Mouse (Mus musculus): ENCODE data around the gene Rgs8. TPM values are rescaled to one million over a fixed set of nuclear protein-coding genes. Genes with fewer than 3 reads are reported as not detected.

Gene Rgs8
- polyA plus RNA-seq, 1 experiment from 2014 or later, result 0.65 TPM

DNA sequence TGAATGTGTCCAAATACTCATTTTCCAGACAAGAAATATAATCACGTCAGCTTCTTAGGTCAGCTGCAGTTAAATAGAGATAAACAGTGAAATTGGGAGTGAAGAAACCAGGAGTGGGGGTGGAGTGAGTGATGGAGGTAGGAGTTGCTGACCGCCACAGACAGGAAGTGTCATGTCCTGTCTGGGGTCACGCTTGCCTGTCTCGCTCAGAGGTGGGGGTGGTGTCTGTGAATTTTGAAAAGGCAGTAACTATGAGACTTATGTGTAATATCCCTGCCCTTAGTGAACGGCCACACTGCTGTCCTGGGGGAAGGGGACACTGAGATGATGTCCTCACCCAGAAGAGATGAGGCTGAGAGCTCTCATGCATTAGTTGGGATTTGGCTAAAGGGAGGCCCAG, 56.6 kb downstream of the Rgs8 start:
- no peak overlapping the region for H3K9ac ChIP-seq
- no peak overlapping the region for H3K4me2 ChIP-seq
- H3K4me3 ChIP-seq, result no peak overlapping the region
- H3K27me3 ChIP-seq, result no peaks in the 10 kb centered on the region
- H3K27ac ChIP-seq, result no peak overlapping the region
- ATAC-seq (ENCODE audit: insufficient number of reproducible peaks, insufficient read depth, low FRiP score, low TSS enrichment, low read depth), result no peak
- no peaks in the 10 kb centered on the region for H3K36me3 ChIP-seq
- no peaks in the 10 kb centered on the region for H3K9me3 ChIP-seq
- peaks cover 17% of the 10 kb centered on the region for H3K4me1 ChIP-seq
- 49% methylated on average over 5 of the region's 5 CpGs for WGBS

DNA sequence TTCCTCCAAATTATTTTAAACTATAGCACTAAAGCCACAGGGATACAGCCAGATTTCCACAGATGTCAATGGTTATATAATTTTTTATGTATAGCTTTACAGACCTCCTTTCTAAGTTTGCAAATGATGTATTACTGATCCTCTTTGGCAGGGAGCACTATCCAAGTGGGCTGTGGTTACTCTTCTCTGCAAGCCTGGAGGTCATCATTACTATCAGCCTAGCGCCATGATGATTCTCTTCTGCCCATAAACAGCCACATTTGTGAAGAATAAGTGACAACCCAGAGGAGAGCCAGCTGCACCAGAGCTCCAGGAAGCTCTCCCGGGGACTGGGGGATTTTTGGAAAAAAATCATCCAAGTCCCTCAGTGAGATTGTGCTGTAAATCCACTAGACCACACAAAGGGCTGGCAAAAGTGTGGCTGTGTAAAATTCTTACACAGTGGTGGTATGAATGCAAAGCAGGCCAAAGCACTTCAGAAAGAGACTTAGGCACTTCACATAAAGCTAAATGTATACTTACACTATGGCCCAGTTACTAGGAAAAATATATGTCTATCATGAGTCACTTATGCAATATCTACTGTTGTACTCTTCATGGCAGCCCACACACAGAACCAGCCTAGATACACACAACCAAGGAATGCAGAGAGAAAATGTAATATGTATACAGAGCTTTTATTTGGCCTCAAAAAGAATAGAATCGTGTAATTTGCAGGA, 58.9 kb downstream of the Rgs8 start:
- Histone ChIP-seq H3K9me3 (no peaks in the 10 kb centered on the region), H3K27me3 (no peaks in the 10 kb centered on the region), H3K36me3 (no peaks in the 10 kb centered on the region), H3K4me3 (no peak overlapping the region), H3K4me1 (peaks cover 7% of the 10 kb centered on the region; the same call in 1 of the 2 replicates), H3K9ac (no peak overlapping the region), H3K27ac (no peak overlapping the region), H3K4me2 (no peak overlapping the region)
- ATAC-seq (ENCODE audit: insufficient number of reproducible peaks, insufficient read depth, low FRiP score, low TSS enrichment, low read depth), result no peak
- WGBS, result 63% methylated on average over 3 of the region's 3 CpGs

DNA sequence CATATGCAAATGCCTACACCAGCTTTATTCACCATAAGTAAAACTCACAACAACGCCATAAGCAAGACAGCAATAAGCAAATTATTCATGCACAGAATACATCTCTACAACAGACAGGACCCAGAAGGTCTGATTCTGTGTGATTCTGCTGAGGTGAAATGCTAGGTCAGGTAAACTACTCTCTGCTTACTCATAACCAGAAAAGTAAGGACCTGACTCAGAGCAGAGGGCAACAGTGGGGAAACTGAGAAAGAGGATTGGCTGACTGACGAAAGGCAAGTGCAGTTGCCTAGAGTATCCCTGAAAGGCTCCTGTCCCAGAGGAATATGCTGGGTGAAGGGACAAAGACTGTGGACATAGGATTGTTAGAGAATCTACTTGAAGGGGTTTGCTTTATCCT, 59.8 kb downstream of the Rgs8 start:
- no peak overlapping the region for H3K4me2 ChIP-seq
- no peak for ATAC-seq (ENCODE audit: insufficient number of reproducible peaks, insufficient read depth, low FRiP score, low TSS enrichment, low read depth)
- WGBS, result 90% methylated on average over 2 of the region's 2 CpGs
- no peaks in the 10 kb centered on the region for H3K27me3 ChIP-seq
- H3K36me3 ChIP-seq, result no peaks in the 10 kb centered on the region
- peaks cover 7% of the 10 kb centered on the region; the same call in 1 of the 2 replicates for H3K4me1 ChIP-seq
- H3K9ac ChIP-seq, result no peak overlapping the region
- H3K27ac ChIP-seq, result no peak overlapping the region
- no peaks in the 10 kb centered on the region for H3K9me3 ChIP-seq
- no peak overlapping the region for H3K4me3 ChIP-seq

DNA sequence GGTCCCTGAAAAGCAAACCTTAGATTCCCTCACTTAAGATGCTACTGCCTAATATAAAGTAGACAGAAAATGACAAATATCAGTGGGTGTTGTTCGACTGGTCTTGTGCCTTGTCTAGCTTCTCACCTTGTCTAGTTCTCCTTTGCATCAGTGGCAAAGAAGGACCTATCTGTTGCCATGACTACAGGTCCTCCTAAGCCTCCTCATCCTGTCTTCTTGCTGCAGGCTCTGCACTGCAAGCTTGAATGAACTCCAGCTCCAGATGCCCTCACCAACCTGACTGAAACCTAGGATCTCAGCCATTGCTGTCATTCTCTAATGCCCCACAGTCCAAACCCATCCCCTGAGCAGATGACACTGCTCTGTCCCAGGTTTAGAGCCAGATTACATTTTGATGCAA, 65.2 kb downstream of the Rgs8 start:
- Histone ChIP-seq H3K9me3 (no peaks in the 10 kb centered on the region), H3K4me3 (no peak overlapping the region), H3K4me2 (no peak overlapping the region), H3K27me3 (no peaks in the 10 kb centered on the region), H3K27ac (no peak overlapping the region), H3K9ac (no peak overlapping the region), H3K36me3 (no peaks in the 10 kb centered on the region), H3K4me1 (no peaks in the 10 kb centered on the region)
- ATAC-seq (ENCODE audit: insufficient number of reproducible peaks, insufficient read depth, low FRiP score, low TSS enrichment, low read depth), result no peak
- WGBS, result 85% methylated on average over 1 of the region's 1 CpGs

DNA sequence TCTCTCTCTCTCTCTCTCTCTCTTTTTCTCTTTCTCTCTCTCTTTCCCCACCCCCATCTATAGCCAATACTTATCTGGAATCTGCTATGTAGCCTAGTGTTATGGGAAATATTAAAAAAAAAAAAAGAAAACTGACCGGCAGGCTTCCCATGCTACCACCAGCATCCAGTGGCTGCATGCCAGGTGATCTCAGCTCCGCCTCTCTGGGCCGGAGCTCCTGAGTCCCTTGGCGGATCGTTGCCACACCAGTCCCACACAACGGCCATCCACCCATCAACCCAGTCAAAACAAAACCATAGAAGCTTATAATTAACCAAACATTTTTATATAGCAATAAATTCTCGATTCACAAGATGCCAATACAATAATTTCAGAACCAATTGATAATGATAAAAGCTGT, 68.1 kb downstream of the Rgs8 start:
- Histone ChIP-seq H3K4me2 (no peak overlapping the region), H3K4me1 (no peaks in the 10 kb centered on the region), H3K27ac (no peak overlapping the region), H3K4me3 (no peak overlapping the region), H3K9ac (no peak overlapping the region), H3K9me3 (no peaks in the 10 kb centered on the region), H3K27me3 (no peaks in the 10 kb centered on the region), H3K36me3 (no peaks in the 10 kb centered on the region)
- ATAC-seq (ENCODE audit: insufficient number of reproducible peaks, insufficient read depth, low FRiP score, low TSS enrichment, low read depth), result no peak
- WGBS, result 82% methylated on average over 7 of the region's 7 CpGs

DNA sequence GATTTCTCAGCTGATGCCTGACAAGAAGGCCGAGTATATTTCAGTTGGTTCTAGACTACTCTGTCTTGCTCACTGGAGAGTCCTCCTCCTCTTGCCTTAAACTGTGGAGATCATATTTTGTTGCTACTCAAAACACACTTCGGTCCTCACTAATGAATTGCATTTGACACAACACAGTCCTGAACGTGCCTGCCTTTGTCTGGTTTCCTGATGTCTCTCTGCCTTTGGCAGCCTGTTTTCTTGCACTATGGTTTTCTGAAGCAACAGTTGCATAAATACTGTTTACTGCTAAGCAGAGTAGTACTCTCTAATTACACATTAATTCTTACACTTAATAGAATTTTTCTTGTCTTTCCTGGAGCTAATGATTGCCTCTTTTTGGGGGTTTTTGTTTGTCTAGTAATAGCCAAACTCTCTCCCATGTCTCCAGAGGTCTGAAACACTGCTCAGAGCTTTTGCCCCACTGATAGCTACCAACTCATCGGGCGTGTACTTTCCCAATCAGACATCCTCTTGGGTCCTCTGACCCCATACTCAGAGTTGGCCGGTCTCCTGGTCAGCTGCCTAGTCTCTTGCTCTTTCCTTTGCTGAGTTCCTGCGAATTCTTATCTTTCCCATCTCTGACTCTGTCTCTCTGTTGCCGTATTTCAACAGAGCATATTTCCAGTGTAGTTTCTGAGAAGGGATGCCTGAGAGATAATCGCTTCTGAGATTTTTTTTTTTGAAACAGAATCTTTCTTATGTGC, 68.9 kb downstream of the Rgs8 start:
- H3K4me3 ChIP-seq, result no peak overlapping the region
- no peaks in the 10 kb centered on the region for H3K9me3 ChIP-seq
- no peak for ATAC-seq (ENCODE audit: insufficient number of reproducible peaks, insufficient read depth, low FRiP score, low TSS enrichment, low read depth)
- no peak overlapping the region for H3K9ac ChIP-seq
- H3K4me2 ChIP-seq, result no peak overlapping the region
- no peaks in the 10 kb centered on the region for H3K4me1 ChIP-seq
- H3K27me3 ChIP-seq, result no peaks in the 10 kb centered on the region
- no peak overlapping the region for H3K27ac ChIP-seq
- WGBS, result 76% methylated on average over 9 of the region's 9 CpGs
- no peaks in the 10 kb centered on the region for H3K36me3 ChIP-seq

DNA sequence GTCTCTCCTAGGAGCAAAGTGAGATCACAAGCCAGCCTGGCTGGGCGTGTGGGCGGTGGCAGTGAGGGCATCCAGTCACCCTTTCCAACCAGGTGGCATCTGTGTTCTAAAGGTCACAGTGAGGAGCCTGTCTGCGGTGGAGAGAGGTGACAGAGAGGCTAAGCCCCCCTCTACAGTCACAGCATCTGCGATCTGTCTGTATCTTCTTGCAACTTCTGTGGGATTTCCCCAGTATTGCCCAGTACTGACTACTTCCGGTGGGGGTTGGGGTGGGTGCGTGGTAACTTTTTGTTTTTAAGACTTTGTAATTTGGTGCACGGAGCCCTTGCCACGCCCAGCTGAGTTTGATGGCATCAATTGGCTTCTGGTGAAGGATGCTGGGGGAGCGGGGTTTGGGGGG, 70.6 kb downstream of the Rgs8 start:
- Histone ChIP-seq H3K27me3 (no peaks in the 10 kb centered on the region), H3K36me3 (no peaks in the 10 kb centered on the region), H3K4me2 (no peak overlapping the region), H3K4me1 (no peaks in the 10 kb centered on the region), H3K4me3 (no peak overlapping the region), H3K9me3 (no peaks in the 10 kb centered on the region), H3K27ac (no peak overlapping the region), H3K9ac (no peak overlapping the region)
- no peak for ATAC-seq (ENCODE audit: insufficient number of reproducible peaks, insufficient read depth, low FRiP score, low TSS enrichment, low read depth)
- 71% methylated on average over 9 of the region's 9 CpGs for WGBS

DNA sequence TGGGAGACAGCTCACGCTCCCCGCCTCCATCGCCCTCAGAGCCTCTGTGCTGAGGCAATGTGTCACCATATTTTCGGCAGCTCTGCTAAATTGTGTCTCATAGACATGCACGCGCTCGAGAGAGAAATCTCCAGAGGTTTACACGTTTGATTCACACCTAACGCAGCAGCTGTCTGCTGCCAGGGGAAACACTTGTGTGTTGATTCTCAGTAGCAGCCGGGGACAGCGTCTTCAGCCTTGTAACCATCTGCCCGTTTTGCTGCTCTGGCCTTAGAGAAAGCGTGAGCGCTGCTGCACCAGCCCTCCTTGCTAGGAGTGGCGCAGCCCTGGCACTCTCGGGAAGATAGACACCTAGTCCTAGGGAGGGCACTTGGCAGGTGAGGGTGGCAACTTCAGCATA, 73.8 kb downstream of the Rgs8 start:
- WGBS, result 87% methylated on average over 16 of the region's 16 CpGs
- Histone ChIP-seq H3K9me3 (no peaks in the 10 kb centered on the region), H3K27me3 (no peaks in the 10 kb centered on the region), H3K36me3 (no peaks in the 10 kb centered on the region), H3K4me1 (0 out of 2 replicates have a peak, but pooled peaks cover 3% of the 10 kb centered on the region), H3K4me3 (no peak overlapping the region), H3K27ac (no peak overlapping the region), H3K4me2 (no peak overlapping the region), H3K9ac (no peak overlapping the region)
- ATAC-seq (ENCODE audit: insufficient number of reproducible peaks, insufficient read depth, low FRiP score, low TSS enrichment, low read depth), result no peak

DNA sequence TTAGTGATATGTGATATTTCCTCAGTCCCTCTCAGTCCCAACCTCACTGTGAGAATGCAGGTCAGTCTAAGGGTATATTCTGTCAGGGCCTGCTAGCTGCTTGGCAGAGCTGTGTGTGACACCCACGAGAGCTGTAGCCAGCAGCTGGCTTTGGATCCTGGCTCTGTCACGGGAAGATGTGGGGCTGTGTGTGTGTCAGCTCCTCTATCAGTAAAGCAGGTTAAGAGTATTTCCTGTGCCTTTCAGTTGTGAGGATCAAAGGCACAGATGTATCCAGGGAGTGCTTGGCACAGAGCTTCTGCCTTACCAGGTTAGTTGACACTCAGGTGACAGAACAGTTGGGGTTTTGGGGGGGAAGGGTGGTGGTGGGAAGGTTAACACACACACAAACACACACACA, 77.0 kb downstream of the Rgs8 start:
- no peak overlapping the region for H3K9ac ChIP-seq
- H3K4me2 ChIP-seq, result no peak overlapping the region
- peaks cover 13% of the 10 kb centered on the region for H3K4me1 ChIP-seq
- H3K27ac ChIP-seq, result no peak overlapping the region
- no peaks in the 10 kb centered on the region for H3K9me3 ChIP-seq
- ATAC-seq (ENCODE audit: insufficient number of reproducible peaks, insufficient read depth, low FRiP score, low TSS enrichment, low read depth), result no peak
- WGBS, result 48% methylated on average over 2 of the region's 2 CpGs
- no peaks in the 10 kb centered on the region; the same call in 1 of the 2 replicates for H3K27me3 ChIP-seq
- no peak overlapping the region for H3K4me3 ChIP-seq
- H3K36me3 ChIP-seq, result no peaks in the 10 kb centered on the region

DNA sequence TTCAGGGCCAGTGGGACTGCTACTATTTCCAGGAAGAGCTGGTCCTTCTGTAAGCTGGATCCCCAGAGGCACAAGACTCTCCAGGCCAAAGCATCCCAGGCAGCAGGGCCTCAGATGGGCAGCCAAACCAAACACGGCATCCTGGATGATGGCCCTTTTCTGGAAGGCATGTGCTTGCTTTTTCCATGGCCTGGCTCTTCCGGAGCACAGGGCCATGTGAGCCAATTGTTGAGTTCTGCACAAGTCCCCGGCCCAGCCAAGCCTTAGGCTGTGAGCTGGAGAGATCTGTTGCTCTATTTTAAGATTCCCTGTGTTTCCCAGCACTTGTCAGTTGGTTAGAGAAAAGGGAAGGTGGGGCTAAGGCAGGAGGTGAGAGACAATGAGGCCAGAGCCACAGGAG, 77.8 kb downstream of the Rgs8 start:
- Histone ChIP-seq H3K27me3 (peaks cover 4% of the 10 kb centered on the region; the same call in 1 of the 2 replicates), H3K27ac (no peak overlapping the region), H3K9ac (no peak overlapping the region), H3K9me3 (no peaks in the 10 kb centered on the region), H3K36me3 (no peaks in the 10 kb centered on the region), H3K4me1 (peaks cover 13% of the 10 kb centered on the region), H3K4me3 (no peak overlapping the region), H3K4me2 (no peak overlapping the region)
- WGBS, result 62% methylated on average over 3 of the region's 3 CpGs
- no peak for ATAC-seq (ENCODE audit: insufficient number of reproducible peaks, insufficient read depth, low FRiP score, low TSS enrichment, low read depth)

DNA sequence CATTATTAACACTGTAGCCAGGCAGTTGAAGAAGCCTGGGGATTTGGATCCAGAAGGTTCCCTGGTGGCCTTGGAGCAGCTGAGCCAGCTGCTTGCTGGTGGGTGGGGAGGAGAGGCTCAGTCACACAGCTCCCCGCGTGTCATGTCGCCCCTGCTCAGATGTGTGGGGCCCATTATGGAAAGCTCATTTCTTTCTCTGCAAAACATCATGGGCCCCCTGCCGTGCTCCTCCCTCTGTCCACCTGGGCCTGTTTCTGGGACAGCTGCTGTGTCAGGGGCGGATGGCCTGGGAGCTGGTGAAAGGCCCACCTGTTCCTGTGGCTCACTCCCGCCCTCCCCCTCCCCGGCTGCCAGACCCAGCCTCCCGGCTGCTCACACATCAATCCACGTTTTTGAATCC, 80.4 kb downstream of the Rgs8 start:
- H3K27me3 ChIP-seq, result peaks cover 9% of the 10 kb centered on the region
- H3K4me1 ChIP-seq, result peaks cover 32% of the 10 kb centered on the region
- H3K36me3 ChIP-seq, result no peaks in the 10 kb centered on the region
- no peaks in the 10 kb centered on the region for H3K9me3 ChIP-seq
- ATAC-seq (ENCODE audit: insufficient number of reproducible peaks, insufficient read depth, low FRiP score, low TSS enrichment, low read depth), result no peak
- H3K4me3 ChIP-seq, result no peak overlapping the region
- no peak overlapping the region for H3K4me2 ChIP-seq
- WGBS, result 45% methylated on average over 9 of the region's 9 CpGs
- H3K9ac ChIP-seq, result no peak overlapping the region
- no peak overlapping the region for H3K27ac ChIP-seq

DNA sequence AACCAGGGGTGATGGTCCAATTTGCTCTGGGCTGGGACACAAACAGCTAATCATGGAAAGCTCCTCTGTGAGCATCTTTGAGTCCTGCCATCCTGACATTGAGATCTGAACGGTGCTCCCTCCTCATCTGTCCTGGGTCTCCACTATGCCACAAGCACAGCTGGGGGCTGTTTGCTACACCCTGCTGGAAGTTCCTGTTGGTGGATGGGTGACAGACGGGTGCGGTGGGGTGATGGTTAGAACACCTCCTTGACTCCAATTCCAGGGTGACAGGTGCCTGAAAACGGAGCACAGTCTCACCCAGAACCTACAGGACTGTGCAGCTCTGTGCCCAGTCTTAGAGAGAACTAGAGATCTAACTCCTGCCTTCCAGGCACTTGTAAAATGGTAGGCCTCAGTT, 82.0 kb downstream of the Rgs8 start:
- H3K27ac ChIP-seq, result no peak overlapping the region
- no peak overlapping the region for H3K4me3 ChIP-seq
- peaks cover 41% of the 10 kb centered on the region for H3K4me1 ChIP-seq
- 81% methylated on average over 4 of the region's 4 CpGs for WGBS
- H3K36me3 ChIP-seq, result no peaks in the 10 kb centered on the region
- no peak overlapping the region for H3K9ac ChIP-seq
- peaks cover 26% of the 10 kb centered on the region for H3K27me3 ChIP-seq
- H3K4me2 ChIP-seq, result no peak overlapping the region
- no peaks in the 10 kb centered on the region for H3K9me3 ChIP-seq
- ATAC-seq (ENCODE audit: insufficient number of reproducible peaks, insufficient read depth, low FRiP score, low TSS enrichment, low read depth), result no peak
